Mouse (Mus musculus) MEL (cell line): Measurements from ENCODE around the gene Mapre3. TPM values are rescaled to one million over a fixed set of nuclear protein-coding genes. Genes with fewer than 3 reads are reported as not detected.

ENCODE experiments used
- DNase-seq: peaks from one replicate; pipeline ENCODE4 v3.0.0; 2011; ENCODE audit warnings: low read depth, low spot score
- H3K27ac ChIP-seq: 2 replicates; pipeline ENCODE4 v1.5.1; 2012; ENCODE audit warnings: low read depth, mild to moderate bottlenecking, control low read depth, low read length, moderate library complexity; ENCODE audit not compliant: control insufficient read depth
- H3K27me3 ChIP-seq, 2 experiments: fragments of 150-350 bp in 1 of 2; sonication (generic) in 1 of 2; 2 replicates each; pipeline ENCODE4 v1.6.1; 2012; ENCODE audit warnings: low read length in 2 of 2, mild to moderate bottlenecking in 2 of 2, improper control_type of control experiment in 1 of 2, moderate library complexity in 1 of 2; ENCODE audit not compliant: insufficient read depth in 2 of 2, control insufficient read depth in 1 of 2
- H3K36me3 ChIP-seq, 2 experiments: 2 replicates each; pipeline ENCODE4 v1.6.1; 2012 to 2014; ENCODE audit warnings: low read length in 2 of 2, improper control_type of control experiment in 1 of 2, inconsistent platforms in 1 of 2, mild to moderate bottlenecking in 1 of 2; ENCODE audit not compliant: insufficient read depth in 2 of 2, control insufficient read depth in 1 of 2
- H3K4me1 ChIP-seq, 2 experiments: fragments of 150-350 bp in 1 of 2; sonication (generic) in 1 of 2; 2 replicates each; pipeline ENCODE4 v1.6.1; 2012; ENCODE audit warnings: low read length in 2 of 2, improper control_type of control experiment in 1 of 2, mild to moderate bottlenecking in 1 of 2; ENCODE audit not compliant: insufficient read depth in 2 of 2, control insufficient read depth in 1 of 2
- H3K4me3 ChIP-seq, 2 experiments: fragments of 150-350 bp in 1 of 2; sonication (generic) in 1 of 2; 2 replicates each; pipeline ENCODE4 v1.5.1; 2012; ENCODE audit warnings: low read depth in 2 of 2, low read length in 2 of 2, mild to moderate bottlenecking in 2 of 2, moderate library complexity in 2 of 2, control low read depth in 1 of 2, improper control_type of control experiment in 1 of 2; ENCODE audit not compliant: control insufficient read depth in 1 of 2, insufficient read depth in 1 of 2
- H3K79me2 ChIP-seq: 2 replicates; pipeline ENCODE4 v1.6.1; 2012; ENCODE audit warnings: mild to moderate bottlenecking, low read length, moderate library complexity; ENCODE audit not compliant: control insufficient read depth, poor library complexity, insufficient read depth
- H3K9ac ChIP-seq: 2 replicates; pipeline ENCODE4 v1.6.1; 2012; ENCODE audit warnings: low read depth, mild to moderate bottlenecking, control low read depth, low read length, moderate library complexity; ENCODE audit not compliant: control insufficient read depth, poor library complexity, severe bottlenecking
- H3K9me3 ChIP-seq: fragments of 150-350 bp; sonication (generic); replicated peaks from 2 replicates; pipeline ENCODE4 v1.6.1; 2012; ENCODE audit warnings: mild to moderate bottlenecking, low read length, improper control_type of control experiment, moderate library complexity; ENCODE audit not compliant: insufficient read depth
- CTCF ChIP-seq, 3 experiments: IDR thresholded peaks in 2 of 3; conservative IDR thresholded peaks in 1 of 3; 2 replicates each; pipeline ENCODE4 v1.5.1; 2011 to 2012; ENCODE audit warnings: low read length in 3 of 3, low read depth in 2 of 3, mild to moderate bottlenecking in 2 of 3, improper control_type of control experiment in 1 of 3, inconsistent platforms in 1 of 3, mixed read lengths in 1 of 3, moderate library complexity in 1 of 3; ENCODE audit not compliant: control insufficient read depth in 1 of 3, insufficient read depth in 1 of 3, poor library complexity in 1 of 3, severe bottlenecking in 1 of 3
- EP300 ChIP-seq, 2 experiments: IDR thresholded peaks; 2 replicates each; pipeline ENCODE4 v1.6.1; 2011; ENCODE audit warnings: improper control_type of control experiment in 2 of 2, low read length in 2 of 2, low read depth in 1 of 2, mild to moderate bottlenecking in 1 of 2
- MAFK ChIP-seq: IDR thresholded peaks from 2 replicates; pipeline ENCODE4 v1.6.1; 2011; ENCODE audit warnings: low read depth, mild to moderate bottlenecking, low read length, improper control_type of control experiment, borderline replicate concordance
- MAX ChIP-seq: IDR thresholded peaks from 2 replicates; pipeline ENCODE4 v1.6.1; 2011; ENCODE audit warnings: low read length, improper control_type of control experiment
- RCOR1 ChIP-seq: IDR thresholded peaks from 2 replicates; pipeline ENCODE4 v1.6.1; 2012; ENCODE audit warnings: low read depth, mild to moderate bottlenecking, inconsistent platforms, low read length, improper control_type of control experiment
- SIN3A ChIP-seq: IDR thresholded peaks from 2 replicates; pipeline ENCODE4 v1.6.1; 2012; ENCODE audit warnings: low read length, improper control_type of control experiment, inconsistent platforms
- TBP ChIP-seq: IDR thresholded peaks from 2 replicates; pipeline ENCODE4 v1.8.0; 2011; ENCODE audit warnings: low read depth, low read length, improper control_type of control experiment
- TCF12 ChIP-seq: IDR thresholded peaks from 2 replicates; pipeline ENCODE4 v1.6.1; 2014; ENCODE audit warnings: low read depth, mild to moderate bottlenecking, inconsistent platforms, low read length, improper control_type of control experiment, moderate library complexity
- UBTF ChIP-seq: IDR thresholded peaks from 2 replicates; pipeline ENCODE4 v1.6.1; 2012; ENCODE audit warnings: low read depth, mild to moderate bottlenecking, inconsistent platforms, low read length, improper control_type of control experiment, moderate library complexity, borderline replicate concordance; ENCODE audit not compliant: insufficient read depth
- ZC3H11A ChIP-seq: IDR thresholded peaks from 2 replicates; pipeline ENCODE4 v1.6.1; 2012; ENCODE audit warnings: low read depth, mild to moderate bottlenecking, inconsistent platforms, low read length, improper control_type of control experiment
- ZKSCAN1 ChIP-seq: IDR thresholded peaks from 2 replicates; pipeline ENCODE4 v1.6.1; 2012; ENCODE audit warnings: low read depth, mild to moderate bottlenecking, inconsistent platforms, low read length, improper control_type of control experiment, moderate library complexity
- ZNF384 ChIP-seq: IDR thresholded peaks from 2 replicates; pipeline ENCODE4 v1.6.1; 2012; ENCODE audit warnings: low read depth, mild to moderate bottlenecking, inconsistent platforms, low read length, improper control_type of control experiment
- polyA plus RNA-seq, 2 experiments: library from polyadenylated mRNA; stranded (reverse) in 1 of 2; unstranded in 1 of 2; fragments of >175 nt in 1 of 2; fragments of >200 nt in 1 of 2; gene quantifications; 2 replicates each; pipeline versions ENCODE4 v1.2.1 to v1.2.4; 2012; ENCODE audit warnings: low replicate concordance in 2 of 2, low read depth in 1 of 2; ENCODE audit not compliant: insufficient read length in 2 of 2, insufficient read depth in 1 of 2, missing spikeins in 1 of 2
- total RNA-seq: library from RNA; depleted of rRNA; stranded (reverse); fragments of 300-350 nt; gene quantifications from 2 replicates; pipeline ENCODE4 v1.2.3, GENCODE M21; 2012

The Mapre3 gene
- total and polyA plus RNA-seq, 3 experiments, result 0.04 to 0.81 TPM; not detected in 1

DNA sequence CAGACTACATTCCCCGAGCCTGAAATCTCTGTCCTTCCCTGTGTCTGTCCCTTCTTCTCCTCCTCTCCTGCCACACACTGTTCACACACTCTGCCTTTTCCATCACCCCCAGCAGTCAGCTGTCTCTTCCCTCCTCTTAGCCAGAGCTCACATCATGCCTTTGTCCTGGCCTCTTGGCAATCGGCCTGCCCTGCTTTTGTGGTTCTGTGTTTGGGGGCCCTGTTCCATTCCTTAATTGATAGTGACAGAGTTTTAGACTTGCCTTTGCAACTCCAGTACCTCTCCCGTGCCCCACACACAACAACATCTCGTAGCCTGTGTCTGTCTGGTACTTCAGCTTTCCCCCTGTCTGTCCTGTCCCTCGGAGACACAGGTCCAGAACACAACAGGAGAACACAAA, 97.7 kb downstream of the Mapre3 start:
- no peak for DNase-seq
- Histone ChIP-seq H3K9ac (no peak overlapping the region), H3K27ac (no peak overlapping the region), H3K36me3 (peaks cover 0 to 22% of the 10 kb centered on the region in 2 experiments; a peak in 2 of 4 replicates), H3K4me1 (peaks cover 19 to 44% of the 10 kb centered on the region in 2 experiments), H3K79me2 (peaks cover 3% of the 10 kb centered on the region), H3K27me3 (no peaks in the 10 kb centered on the region), H3K9me3 (no peaks in the 10 kb centered on the region), H3K4me3 (no peak overlapping the region)
- TF ChIP-seq TBP, result no peak
- TF ChIP-seq MAFK, result no peak
- no peak for TF ChIP-seq MAX
- TF ChIP-seq UBTF, result no peak
- no peak for TF ChIP-seq RCOR1
- TF ChIP-seq ZC3H11A, result no peak
- TF ChIP-seq TCF12, result no peak
- no peak for TF ChIP-seq ZNF384

DNA sequence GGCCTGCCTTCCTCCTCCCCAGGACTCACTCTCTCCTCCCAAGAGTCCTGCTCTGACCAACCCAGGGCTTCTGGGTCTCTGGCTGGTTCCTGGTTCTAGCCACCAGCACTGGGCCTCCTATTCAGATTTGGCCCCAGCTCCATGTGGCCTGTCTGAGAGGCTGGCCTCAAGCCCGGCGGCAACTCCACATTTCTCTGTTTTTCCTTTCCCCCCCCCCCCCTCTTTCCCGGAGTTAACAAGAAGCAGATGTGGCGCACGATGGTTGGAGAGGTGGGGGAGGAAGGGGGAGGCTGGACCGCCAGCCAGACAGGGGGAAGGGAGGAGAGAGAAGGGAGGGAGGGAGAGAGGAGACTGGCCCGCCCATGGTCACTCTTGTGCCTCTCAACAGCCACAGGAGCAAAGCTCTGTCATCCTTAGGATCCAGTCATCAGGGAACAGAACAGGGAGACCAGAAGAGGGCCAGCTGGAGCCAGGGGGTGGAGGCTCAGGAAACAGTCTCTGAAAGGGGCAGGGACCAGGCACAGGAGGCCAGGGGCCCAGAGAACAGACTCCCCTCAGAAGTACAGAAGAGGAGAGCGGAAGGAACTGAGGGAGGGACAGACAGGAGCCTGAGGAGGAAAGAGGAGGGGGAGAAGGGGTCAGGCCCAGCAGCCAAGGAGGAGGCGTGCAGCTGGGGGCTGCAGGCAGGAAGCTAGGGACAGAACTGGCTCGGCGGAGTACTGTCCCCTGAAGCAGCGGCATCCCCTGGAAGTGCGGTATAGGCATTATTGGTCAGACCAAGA, 98.8 kb downstream of the Mapre3 start, which contains the start of gene Emilin1:
TSS of gene Emilin1 (plus strand) at position 343 of the 782 bp plus-strand sequence.
- Histone ChIP-seq H3K9me3 (no peaks in the 10 kb centered on the region), H3K4me3 (no peak within 1 kb of the TSS), H3K4me1 (peaks cover 18 to 41% of the 10 kb centered on the region in 2 experiments), H3K27me3 (no peaks in the 10 kb centered on the region), H3K79me2 (no peaks in the 10 kb centered on the region), H3K36me3 (peaks cover 0 to 22% of the 10 kb centered on the region in 2 experiments; a peak in 2 of 4 replicates), H3K9ac (no peak within 1 kb of the TSS), H3K27ac (peak within 1 kb of the TSS; percentile 15; the same call in 1 of the 2 replicates)
- TF ChIP-seq SIN3A, result no peak
- no peak for TF ChIP-seq ZKSCAN1
- TF ChIP-seq EP300 (IDR thresholded peaks at IDR 0.05; ENCODE audit: low read depth in 1 of 2, low read length in 2 of 2), result no peak
- no peak for TF ChIP-seq TBP
- TF ChIP-seq CTCF (IDR thresholded peaks at IDR 0.05 in 2 of 3, conservative IDR thresholded peaks at IDR 0.05 in 1 of 3; ENCODE audit: control insufficient read depth in 1 of 3, insufficient read depth in 1 of 3, low read depth in 2 of 3, low read length in 3 of 3, poor library complexity in 1 of 3, severe bottlenecking in 1 of 3), result no peak
- TF ChIP-seq MAX, result no peak
- DNase-seq, result no peak
